ENCODE assay signal across 8 mouse cellular contexts in genomic region chr2:138033379-138034122, GRCm38 (mm10).
A peak's percentile ranks its signal among the peaks of the same experiment; 100 is the strongest.
DNase-seq lines count a peak whose midpoint lies in the region; ATAC-seq and TF ChIP-seq lines count a peak whose summit lies in the region.

No protein-coding gene starts in this region.

- no peaks in the 10 kb centered on the region for H3K27me3 ChIP-seq in embryonic facial prominence, embryonic 13.5 days

- ATAC-seq in embryonic facial prominence, embryonic 13.5 days (ENCODE audit: insufficient number of reproducible peaks, insufficient read depth, low FRiP score, low TSS enrichment, low read depth) = no peak

- H3K4me2 ChIP-seq in embryonic facial prominence, embryonic 13.5 days = peak overlapping the region; percentile 39

- TF ChIP-seq CTCF in bone marrow macrophage, adult 2 months (IDR thresholded peaks at IDR 0.05; ENCODE audit: low read depth, low read length) = peak; percentile 52

- no peaks in the 10 kb centered on the region for H3K36me3 ChIP-seq in ES-E14 (ENCODE audit: control insufficient read depth, insufficient read depth, low read length, poor library complexity, severe bottlenecking)
- no peaks in the 10 kb centered on the region for H3K36me3 ChIP-seq in embryonic facial prominence, embryonic 13.5 days

- H3K4me3 ChIP-seq in ES-E14 (ENCODE audit: insufficient read depth in 1 of 2, low read depth in 1 of 2, low read length in 2 of 2, poor library complexity in 1 of 2, severe bottlenecking in 1 of 2) = no peak overlapping the region
- H3K4me3 ChIP-seq in bone marrow macrophage, adult 2 months (ENCODE audit: insufficient read depth, low read length) = no peak overlapping the region
- H3K4me3 ChIP-seq in embryonic facial prominence, embryonic 13.5 days = no peak overlapping the region

- 19% methylated on average over 11 of the region's 11 CpGs for WGBS in embryonic facial prominence, embryonic 13.5 days

- in situ Hi-C loops in ES-E14 (cut with MboI; ENCODE audit: low sequenced_read_pairs in 2 of 2, unreplicated experiment in 2 of 2) = no loop called here

- DNase-seq in ES-E14 (ENCODE audit: low read depth, low spot score) = peak; percentile 44
- peak; percentile 20 to 57 for DNase-seq in heart, adult 9 months (ENCODE audit: low spot score in 2 of 2)
- peak; percentile 49 to 86 for DNase-seq in kidney, postnatal 36 days
- DNase-seq in lung, adult 18-20 months = peak; percentile 35 to 59
- DNase-seq in ovary, adult 18-20 months (ENCODE audit: low spot score) = peak; percentile 26
- peak; percentile 52 for DNase-seq in urinary bladder, adult 18-20 months (ENCODE audit: low spot score in 2 of 2)

- no peak overlapping the region for H3K9ac ChIP-seq in ES-E14 (ENCODE audit: insufficient read depth, low read depth, low read length, poor library complexity, severe bottlenecking)
- no peak overlapping the region for H3K9ac ChIP-seq in embryonic facial prominence, embryonic 13.5 days

- TF ChIP-seq POLR2A in bone marrow macrophage, adult 2 months (IDR thresholded peaks at IDR 0.05; ENCODE audit: borderline replicate concordance, low read depth, low read length) = no peak

- no peak overlapping the region for H3K27ac ChIP-seq in ES-E14 (ENCODE audit: insufficient read depth, low read depth, low read length, poor library complexity, severe bottlenecking)
- no peak overlapping the region for H3K27ac ChIP-seq in bone marrow macrophage, adult 2 months (ENCODE audit: insufficient read depth, low read depth, low read length)
- peak overlapping the region; percentile 22; the same call in 1 of the 2 replicates for H3K27ac ChIP-seq in embryonic facial prominence, embryonic 13.5 days

- no peaks in the 10 kb centered on the region for H3K9me3 ChIP-seq in ES-E14 (ENCODE audit: control insufficient read depth, insufficient read depth, low read depth, low read length)
- H3K9me3 ChIP-seq in embryonic facial prominence, embryonic 13.5 days = no peaks in the 10 kb centered on the region; the same call in 1 of the 2 replicates

- H3K4me1 ChIP-seq in ES-E14 (ENCODE audit: control insufficient read depth in 2 of 2, insufficient read depth in 2 of 2, low read length in 2 of 2, poor library complexity in 1 of 2) = no peaks in the 10 kb centered on the region
- no peaks in the 10 kb centered on the region for H3K4me1 ChIP-seq in bone marrow macrophage, adult 2 months (ENCODE audit: control insufficient read depth, insufficient read depth, low read length)
- H3K4me1 ChIP-seq in embryonic facial prominence, embryonic 13.5 days = no peaks in the 10 kb centered on the region

TF ChIP-seq in ES-E14, 5 proteins besides CTCF, POLR2A, EP300 and RAD21:
- TF ChIP-seq ZNF384 (IDR thresholded peaks at IDR 0.05; ENCODE audit: low read depth, low read length) = no peak
- TF ChIP-seq ZC3H11A (IDR thresholded peaks at IDR 0.05; ENCODE audit: borderline replicate concordance, low read depth, low read length) = peak; percentile 75
- TF ChIP-seq CHD2 (IDR thresholded peaks at IDR 0.05; ENCODE audit: low read depth, low read length) = no peak
